Mouse (Mus musculus) heart, adult 8-10 months (tissue): ENCODE data around the gene Nup107. TPM values are rescaled to one million over a fixed set of nuclear protein-coding genes. Genes with fewer than 3 reads are reported as not detected.

Experiments used
- DNase-seq: peaks from one replicate; pipeline ENCODE4 v3.0.0; 2022; ENCODE audit warnings: low spot score
- total RNA-seq, 4 experiments: library from RNA; stranded (reverse); gene quantifications; 2 replicates each; pipeline ENCODE4 v1.2.4; 2022

The Nup107 gene
- total RNA-seq, 4 experiments from 2014 or later = 7.0 to 8.4 (median 7.8) TPM

- DNase-seq = no peak
Observed at GRCm38 (mm10) chr10:117801886-117802285, 9.4 kb upstream of the Nup107 start.

- no peak for DNase-seq
Observed at GRCm38 (mm10) chr10:117799806-117800205, 7.3 kb upstream of the Nup107 start.

GRCm38 (mm10) chr10:117798436-117799035, 6.0 kb upstream of the Nup107 start:
- no peak for DNase-seq

GRCm38 (mm10) chr10:117797684-117798083, 5.2 kb upstream of the Nup107 start:
- DNase-seq = no peak

- DNase-seq = no peak
Observed at GRCm38 (mm10) chr10:117797106-117797505, 4.6 kb upstream of the Nup107 start.

GRCm38 (mm10) chr10:117796181-117796580, 3.7 kb upstream of the Nup107 start:
- DNase-seq = no peak

- DNase-seq = no peak
Observed at GRCm38 (mm10) chr10:117795206-117795605, 2.7 kb upstream of the Nup107 start.

GRCm38 (mm10) chr10:117793436-117794030, 1.0 kb upstream of the Nup107 start:
- DNase-seq = no peak

GRCm38 (mm10) chr10:117791171-117791470, 1.4 kb downstream of the Nup107 start:
- DNase-seq = no peak

GRCm38 (mm10) chr10:117790421-117791170, 1.9 kb downstream of the Nup107 start:
- no peak for DNase-seq

- no peak for DNase-seq
Observed at GRCm38 (mm10) chr10:117790011-117790410, 2.5 kb downstream of the Nup107 start.

- no peak for DNase-seq
Observed at GRCm38 (mm10) chr10:117784646-117785045, 7.9 kb downstream of the Nup107 start.

GRCm38 (mm10) chr10:117783786-117784420, 8.6 kb downstream of the Nup107 start:
- no peak for DNase-seq

- DNase-seq = no peak
Observed at GRCm38 (mm10) chr10:117782491-117783260, 9.8 kb downstream of the Nup107 start.

- no peak for DNase-seq
Observed at GRCm38 (mm10) chr10:117782056-117782455, 10.4 kb downstream of the Nup107 start.

GRCm38 (mm10) chr10:117781021-117781725, 11.3 kb downstream of the Nup107 start:
- DNase-seq = no peak

GRCm38 (mm10) chr10:117780306-117780911, 12.1 kb downstream of the Nup107 start:
- no peak for DNase-seq

- DNase-seq = no peak
Observed at GRCm38 (mm10) chr10:117779581-117780305, 12.8 kb downstream of the Nup107 start.

- DNase-seq = no peak
Observed at GRCm38 (mm10) chr10:117778951-117779350, 13.6 kb downstream of the Nup107 start.

- DNase-seq = no peak
Observed at GRCm38 (mm10) chr10:117778328-117778910, 14.1 kb downstream of the Nup107 start.
